Mouse (Mus musculus) liver, embryonic 14.5 days (tissue): ENCODE data around the gene Ccdc162. TPM values are rescaled to one million over a fixed set of nuclear protein-coding genes. Genes with fewer than 3 reads are reported as not detected.

ENCODE experiments used
- ATAC-seq: fragments of 200-750 bp; cut with Nextera tagmentation; 2 replicates; pipeline ENCODE4 v1.8.0; 2017; ENCODE audit warnings: moderate number of reproducible peaks, mild to moderate bottlenecking, moderate library complexity; ENCODE audit not compliant: insufficient read depth
- DNase-seq, 3 experiments: peaks; one replicate each; pipeline ENCODE4 v3.0.0-alpha.2; 2012 to 2013; ENCODE audit warnings: low read depth in 3 of 3, low spot score in 3 of 3
- H3K27ac ChIP-seq: fragments of 300-500 bp; sonication (generic); 2 replicates; pipeline ENCODE4 v1.5.1; 2014; ENCODE audit warnings: moderate library complexity, mild to moderate bottlenecking, control low read depth, inconsistent platforms
- H3K27me3 ChIP-seq: fragments of 300-500 bp; sonication (generic); 2 replicates; pipeline ENCODE4 v1.6.1; 2014; ENCODE audit warnings: mild to moderate bottlenecking, low read length, moderate library complexity; ENCODE audit not compliant: control insufficient read depth, insufficient read depth
- H3K36me3 ChIP-seq: fragments of 300-500 bp; sonication (generic); replicated peaks from 2 replicates; pipeline ENCODE4 v1.6.1; 2014; ENCODE audit warnings: low read depth; ENCODE audit not compliant: control insufficient read depth, insufficient read depth
- H3K4me1 ChIP-seq, 2 experiments: fragments of 200-500 bp in 1 of 2; fragments of 300-500 bp in 1 of 2; sonication (generic) in 1 of 2; replicated peaks; 2 replicates each; pipeline ENCODE4 v1.6.1; 2012 to 2014; ENCODE audit warnings: antibody characterized with exemption in 1 of 2, inconsistent platforms in 1 of 2, low read length in 1 of 2; ENCODE audit not compliant: control insufficient read depth in 2 of 2, insufficient read depth in 2 of 2
- H3K4me2 ChIP-seq: fragments of 300-500 bp; sonication (generic); 2 replicates; pipeline ENCODE4 v1.6.1; 2014; ENCODE audit warnings: low read depth, mild to moderate bottlenecking, control low read depth, moderate library complexity
- H3K4me3 ChIP-seq, 2 experiments: fragments of 200-500 bp in 1 of 2; fragments of 300-500 bp in 1 of 2; sonication (generic) in 1 of 2; 2 replicates each; pipeline ENCODE4 v1.5.1; 2012 to 2014; ENCODE audit warnings: low read depth in 2 of 2, low read length in 2 of 2, mild to moderate bottlenecking in 2 of 2, control low read depth in 1 of 2, inconsistent platforms in 1 of 2, moderate library complexity in 1 of 2; ENCODE audit not compliant: insufficient read depth in 1 of 2
- H3K9ac ChIP-seq: fragments of 300-500 bp; sonication (generic); replicated peaks from 2 replicates; pipeline ENCODE4 v1.6.1; 2014; ENCODE audit warnings: mild to moderate bottlenecking, control low read depth, moderate library complexity
- H3K9me3 ChIP-seq: fragments of 300-500 bp; sonication (generic); 2 replicates; pipeline ENCODE4 v1.6.1; 2016; ENCODE audit warnings: low read length, mixed read lengths; ENCODE audit not compliant: control insufficient read depth
- CTCF ChIP-seq: IDR thresholded peaks from 2 replicates; pipeline ENCODE4 v1.5.1; 2016; ENCODE audit warnings: antibody characterized with exemption, low read depth, control low read depth
- EP300 ChIP-seq: IDR thresholded peaks from 2 replicates; pipeline ENCODE4 v1.6.1; 2016; ENCODE audit warnings: antibody characterized with exemption, low read depth
- WGBS: fragments of 180-500 bp; shearing (Covaris S2); extraction: QIAGEN DNeasy Blood & Tissue Kit; methylation state at CpG from one replicate; pipeline ENCODE4 v1.1.7; 2014; ENCODE audit not compliant: insufficient replicate concordance; 5-methylcytosine and 5-hydroxymethylcytosine counted together
- polyA plus RNA-seq, 2 experiments: library from polyadenylated mRNA; depleted of rRNA in 1 of 2; stranded (reverse) in 1 of 2; unstranded in 1 of 2; fragments of >200 nt; fragmentation: Nextera tagmentation in 1 of 2; extraction: Ambion mirVana in 1 of 2; gene quantifications; 2 replicates each; pipeline versions ENCODE4 v1.2.1 to v1.2.3; 2012 to 2014

Ccdc162 gene
- polyA plus RNA-seq, 2 experiments: 0.07 to 0.10 TPM

DNA sequence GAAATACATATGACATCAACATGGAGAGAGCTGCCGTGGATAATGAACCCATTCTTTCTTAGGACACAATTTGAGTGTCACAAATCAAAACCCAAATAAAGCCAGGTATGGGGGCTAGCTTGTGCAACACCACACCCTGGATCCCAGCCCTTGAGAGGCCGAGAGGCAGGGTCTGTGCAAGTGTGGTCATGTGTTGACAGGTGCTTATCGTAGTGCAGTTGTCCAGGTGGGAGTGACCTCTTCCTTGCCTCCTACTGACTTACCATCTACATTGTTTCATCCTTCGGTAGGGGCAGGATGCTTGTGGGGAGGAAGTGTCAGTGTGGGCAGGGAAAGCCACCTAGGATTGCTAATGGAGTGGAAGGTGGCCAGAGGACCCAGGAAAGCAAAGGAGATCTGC, 115.1 kb downstream of the Ccdc162 start:
- Histone ChIP-seq H3K9me3 (no peaks in the 10 kb centered on the region), H3K4me3 (no peak overlapping the region), H3K36me3 (no peaks in the 10 kb centered on the region), H3K9ac (no peak overlapping the region), H3K27ac (no peak overlapping the region), H3K27me3 (no peaks in the 10 kb centered on the region), H3K4me1 (peaks cover 0 to 11% of the 10 kb centered on the region in 2 experiments; a peak in 2 of 4 replicates), H3K4me2 (no peak overlapping the region)
- DNase-seq (no peak), ATAC-seq (no peak)
- WGBS: 48% methylated on average over 4 of the region's 4 CpGs
- no peak for TF ChIP-seq CTCF
- TF ChIP-seq EP300: no peak

DNA sequence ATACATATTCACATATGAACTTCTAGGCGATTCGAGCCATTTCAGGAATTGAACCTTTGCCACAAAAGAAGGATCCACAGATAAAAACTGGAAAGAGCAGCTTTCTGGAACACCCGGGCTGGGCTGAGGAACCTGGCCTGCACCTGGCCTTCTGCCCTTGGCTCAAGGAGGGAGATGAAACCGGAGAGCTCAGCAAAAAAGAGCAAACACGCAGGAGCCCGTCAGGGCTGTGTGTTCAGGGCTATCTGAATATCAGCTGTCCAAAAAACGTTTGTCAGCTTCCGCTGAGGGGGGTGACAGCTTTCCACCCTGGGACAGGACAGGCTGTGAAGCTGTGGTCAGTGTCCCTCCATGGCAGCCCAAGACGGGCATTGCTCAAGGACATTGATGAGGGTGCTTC, 117.4 kb downstream of the Ccdc162 start:
- Histone ChIP-seq H3K27me3 (no peaks in the 10 kb centered on the region), H3K4me3 (no peak overlapping the region), H3K9me3 (no peaks in the 10 kb centered on the region), H3K4me1 (peaks cover 0 to 7% of the 10 kb centered on the region in 2 experiments; a peak in 2 of 4 replicates), H3K36me3 (no peaks in the 10 kb centered on the region), H3K4me2 (no peak overlapping the region), H3K9ac (no peak overlapping the region), H3K27ac (no peak overlapping the region)
- ATAC-seq (no peak), DNase-seq (no peak)
- TF ChIP-seq EP300: no peak
- TF ChIP-seq CTCF: no peak
- WGBS: 55% methylated on average over 9 of the region's 9 CpGs

DNA sequence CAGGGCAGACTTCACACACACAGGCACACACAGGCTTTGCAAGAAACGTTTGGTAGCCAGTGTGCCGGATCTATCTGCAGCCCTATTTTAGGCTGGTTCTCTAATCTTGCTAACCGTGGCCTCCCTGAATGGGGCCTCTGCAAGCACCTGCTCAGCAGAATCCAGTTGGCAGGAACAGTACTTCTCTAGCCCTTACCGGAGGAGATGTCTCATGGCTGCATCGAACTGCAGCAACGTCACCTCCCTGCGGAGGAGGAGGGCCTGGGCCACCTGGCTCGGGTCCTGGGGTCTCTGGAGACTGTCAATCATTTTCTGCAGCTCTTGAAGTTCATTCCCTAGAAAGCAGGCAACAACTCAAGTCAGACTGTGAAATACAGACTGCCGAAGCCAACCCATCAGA, 118.2 kb downstream of the Ccdc162 start:
- Histone ChIP-seq H3K9me3 (no peaks in the 10 kb centered on the region), H3K36me3 (no peaks in the 10 kb centered on the region), H3K4me3 (no peak overlapping the region), H3K4me2 (no peak overlapping the region), H3K9ac (no peak overlapping the region), H3K27ac (no peak overlapping the region), H3K27me3 (no peaks in the 10 kb centered on the region), H3K4me1 (peaks cover 0 to 7% of the 10 kb centered on the region in 2 experiments; a peak in 2 of 4 replicates)
- ATAC-seq (no peak), DNase-seq (peak in 1 of 3 experiments; percentile 31)
- WGBS: 38% methylated on average over 9 of the region's 9 CpGs
- TF ChIP-seq CTCF: no peak
- no peak for TF ChIP-seq EP300

DNA sequence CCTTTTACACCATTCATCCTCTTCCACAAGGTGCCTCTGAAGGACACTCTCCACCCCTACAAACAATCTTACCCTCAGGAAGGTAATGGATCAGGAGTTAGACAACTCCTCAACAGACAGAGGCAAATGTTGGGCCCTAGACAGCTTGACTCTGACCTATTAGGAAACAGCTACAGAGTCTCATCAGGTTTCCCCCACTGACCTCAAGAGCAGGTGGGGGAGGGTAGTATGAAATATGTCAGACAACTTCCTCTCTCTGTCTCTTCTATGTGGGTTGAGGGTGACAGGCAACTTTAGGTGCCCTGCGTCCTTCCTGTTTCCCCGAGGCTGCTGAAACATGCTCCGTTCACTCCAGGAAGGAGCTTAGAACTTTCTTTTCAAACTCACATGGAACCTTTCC, 120.9 kb downstream of the Ccdc162 start:
- no peaks in the 10 kb centered on the region for H3K27me3 ChIP-seq
- no peak overlapping the region for H3K27ac ChIP-seq
- H3K9me3 ChIP-seq: no peaks in the 10 kb centered on the region
- TF ChIP-seq CTCF (no peak), EP300 (no peak)
- H3K4me3 ChIP-seq: no peak overlapping the region
- WGBS: 19% methylated on average over 3 of the region's 3 CpGs
- no peak overlapping the region for H3K9ac ChIP-seq
- H3K36me3 ChIP-seq: no peaks in the 10 kb centered on the region
- DNase-seq (peak in 2 of 3 experiments; percentile 12 to 20), ATAC-seq (no peak)
- H3K4me1 ChIP-seq: peaks cover 0 to 7% of the 10 kb centered on the region in 2 experiments; a peak in 2 of 4 replicates
- no peak overlapping the region for H3K4me2 ChIP-seq

DNA sequence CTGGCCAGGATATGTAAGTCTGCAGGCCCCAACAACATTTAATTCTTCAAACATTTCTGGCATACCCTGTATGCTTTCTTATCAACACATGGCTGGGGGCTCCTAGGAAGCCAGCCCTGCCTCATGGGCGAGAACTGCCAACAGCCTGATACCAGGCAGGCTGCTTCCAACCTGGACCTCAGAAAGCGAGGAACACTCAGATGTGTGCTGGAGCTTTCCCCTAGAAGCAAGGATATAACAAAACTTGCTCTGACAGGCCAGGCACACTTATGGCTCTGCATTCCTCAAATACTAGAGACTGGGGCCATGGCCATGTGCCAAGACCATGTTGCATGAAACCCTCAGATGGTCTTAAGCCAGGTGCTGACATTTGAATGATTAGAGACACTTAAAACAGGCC, 121.5 kb downstream of the Ccdc162 start:
- DNase-seq (no peak), ATAC-seq (no peak)
- WGBS: 20% methylated on average over 2 of the region's 2 CpGs
- Histone ChIP-seq H3K27me3 (no peaks in the 10 kb centered on the region), H3K36me3 (no peaks in the 10 kb centered on the region), H3K4me1 (peaks cover 0 to 7% of the 10 kb centered on the region in 2 experiments; a peak in 2 of 4 replicates), H3K4me2 (no peak overlapping the region), H3K27ac (no peak overlapping the region), H3K9ac (no peak overlapping the region), H3K9me3 (no peaks in the 10 kb centered on the region), H3K4me3 (no peak overlapping the region)
- TF ChIP-seq EP300 (no peak), CTCF (no peak)
